Mouse (Mus musculus): ENCODE results near the gene Mrgprb4. TPM values are rescaled to one million over a fixed set of nuclear protein-coding genes. Genes with fewer than 3 reads are reported as not detected.

The Mrgprb4 gene
- not detected in 2 replicates for total RNA-seq (2017)

- no peak for ATAC-seq (ENCODE audit: extremely low read depth, insufficient number of reproducible peaks, low FRiP score, poor library complexity, severe bottlenecking)
Observed at GRCm38 (mm10) chr7:48199188-48199587, at the start of gene Mrgprb4. Gene Mrgprb4 (minus strand): TSS chr7:48199288.

GRCm38 (mm10) chr7:48226114-48226513, 27.0 kb upstream of the Mrgprb4 start:
- no peak for ATAC-seq (ENCODE audit: extremely low read depth, insufficient number of reproducible peaks, low FRiP score, poor library complexity, severe bottlenecking)

- no peak for ATAC-seq (ENCODE audit: extremely low read depth, insufficient number of reproducible peaks, low FRiP score, poor library complexity, severe bottlenecking)
Observed at GRCm38 (mm10) chr7:48225065-48225464, 26.0 kb upstream of the Mrgprb4 start.

- ATAC-seq (ENCODE audit: extremely low read depth, insufficient number of reproducible peaks, low FRiP score, poor library complexity, severe bottlenecking), result no peak
Observed at GRCm38 (mm10) chr7:48168919-48169318, 30.2 kb downstream of the Mrgprb4 start, which contains the start of gene Mrgprb5. Gene Mrgprb5 (minus strand): TSS chr7:48169019.

- no peak for ATAC-seq (ENCODE audit: extremely low read depth, insufficient number of reproducible peaks, low FRiP score, poor library complexity, severe bottlenecking)
Observed at GRCm38 (mm10) chr7:48167471-48167870, 31.6 kb downstream of the Mrgprb4 start.

Other genes with a start within 250 kb of the Mrgprb4 start
- not detected in 2 replicates for gene Mrgpra4, start 217.2 kb downstream of the Mrgprb4 start, total RNA-seq (2017)
- not detected in 2 replicates for gene Mrgprx1, start 171.7 kb downstream of the Mrgprb4 start, total RNA-seq (2017)
- not detected in 2 replicates for gene Mrgprb5, start 30.3 kb downstream of the Mrgprb4 start, total RNA-seq (2017)
- not detected in 2 replicates for gene Mrgprb8, start 189.2 kb upstream of the Mrgprb4 start, total RNA-seq (2017)